Mouse (Mus musculus): Measurements from ENCODE around the gene Dennd1c. TPM values are rescaled to one million over a fixed set of nuclear protein-coding genes. Genes with fewer than 3 reads are reported as not detected.

Gene Dennd1c
- polyA plus RNA-seq, 1 experiment from 2014 or later: 0.49 TPM

GRCm38 (mm10) chr17:57047406-57047805 lies 30.9 kb downstream of the Dennd1c start:
- Histone ChIP-seq H3K4me1 (ENCODE audit: control insufficient read depth, insufficient read depth, low read length) (peaks cover 3% of the 10 kb centered on the region; the same call in 1 of the 2 replicates), H3K9ac (ENCODE audit: low read depth, low read length) (no peak overlapping the region), H3K36me3 (ENCODE audit: control insufficient read depth, insufficient read depth, low read length) (peaks cover 5% of the 10 kb centered on the region; the same call in 1 of the 2 replicates), H3K27ac (ENCODE audit: low read depth, low read length) (no peak overlapping the region), H3K27me3 (ENCODE audit: control insufficient read depth, insufficient read depth, low read length) (no peaks in the 10 kb centered on the region), H3K4me3 (ENCODE audit: low read depth, low read length) (no peak overlapping the region), H3K4me2 (no peak overlapping the region), H3K9me3 (replicated peaks; ENCODE audit: control insufficient read depth, low read length) (no peaks in the 10 kb centered on the region)
- WGBS (ENCODE audit: insufficient replicate concordance): 31% methylated on average over 5 of the region's 5 CpGs
- 0 out of 2 replicates have a peak, but pooled peaks have one; percentile 11 for ATAC-seq (replicated peaks; ENCODE audit: insufficient number of reproducible peaks, low FRiP score, low TSS enrichment)

GRCm38 (mm10) chr17:57041554-57041953 lies 36.8 kb downstream of the Dennd1c start, which contains the start of gene Slc25a41:
TSS of gene Slc25a41 (minus strand) at chr17:57041654.
- 65% methylated on average over 8 of the region's 8 CpGs for whole genome bisulfite sequencing (ENCODE audit: insufficient replicate concordance)
- no peak for ATAC-seq (replicated peaks; ENCODE audit: insufficient number of reproducible peaks, low FRiP score, low TSS enrichment)

DNA sequence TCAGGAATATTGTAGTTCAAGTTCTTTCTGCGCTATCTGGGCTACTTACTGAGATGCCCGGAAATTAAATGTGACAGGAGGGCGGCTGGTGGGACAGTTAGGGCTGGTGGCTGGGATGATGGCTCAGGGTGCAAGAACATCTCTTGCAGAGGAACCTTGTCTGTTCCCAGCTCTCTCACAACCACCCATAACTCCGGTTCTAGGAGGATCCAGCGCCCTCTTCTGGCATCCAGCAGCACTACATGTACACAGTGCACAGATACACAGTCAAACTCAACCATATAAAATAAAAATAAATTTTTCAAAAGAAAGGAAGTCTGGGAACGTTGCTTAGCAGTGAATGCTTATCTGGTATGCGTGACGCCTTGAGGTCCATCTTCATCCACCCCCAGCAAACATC lies 39.3 kb downstream of the Dennd1c start:
- H3K27me3 ChIP-seq (ENCODE audit: control insufficient read depth, insufficient read depth, low read length): peaks cover 11% of the 10 kb centered on the region
- ATAC-seq (replicated peaks; ENCODE audit: insufficient number of reproducible peaks, low FRiP score, low TSS enrichment): no peak
- H3K36me3 ChIP-seq (ENCODE audit: control insufficient read depth, insufficient read depth, low read length): no peaks in the 10 kb centered on the region
- peaks cover 3% of the 10 kb centered on the region; the same call in 1 of the 2 replicates for H3K4me1 ChIP-seq (ENCODE audit: control insufficient read depth, insufficient read depth, low read length)
- 35% methylated on average over 8 of the region's 8 CpGs for WGBS (ENCODE audit: insufficient replicate concordance)
- H3K4me2 ChIP-seq: no peak overlapping the region
- no peak overlapping the region for H3K4me3 ChIP-seq (ENCODE audit: low read depth, low read length)
- H3K9ac ChIP-seq (ENCODE audit: low read depth, low read length): no peak overlapping the region
- H3K27ac ChIP-seq (ENCODE audit: low read depth, low read length): no peak overlapping the region
- H3K9me3 ChIP-seq (replicated peaks; ENCODE audit: control insufficient read depth, low read length): no peaks in the 10 kb centered on the region

More at GRCm38 (mm10) chr17:57041554-57041953, 36.8 kb downstream of the Dennd1c start, which contains the start of gene Slc25a41:
- Histone ChIP-seq H3K36me3 (ENCODE audit: control insufficient read depth, insufficient read depth, low read length) (no peaks in the 10 kb centered on the region), H3K4me3 (ENCODE audit: low read depth, low read length) (no peak within 1 kb of the TSS), H3K4me2 (no peak within 1 kb of the TSS), H3K9me3 (replicated peaks; ENCODE audit: control insufficient read depth, low read length) (no peaks in the 10 kb centered on the region), H3K27ac (ENCODE audit: low read depth, low read length) (no peak within 1 kb of the TSS), H3K27me3 (ENCODE audit: control insufficient read depth, insufficient read depth, low read length) (peaks cover 11% of the 10 kb centered on the region), H3K4me1 (ENCODE audit: control insufficient read depth, insufficient read depth, low read length) (peaks cover 3% of the 10 kb centered on the region; the same call in 1 of the 2 replicates), H3K9ac (ENCODE audit: low read depth, low read length) (no peak within 1 kb of the TSS)

DNA sequence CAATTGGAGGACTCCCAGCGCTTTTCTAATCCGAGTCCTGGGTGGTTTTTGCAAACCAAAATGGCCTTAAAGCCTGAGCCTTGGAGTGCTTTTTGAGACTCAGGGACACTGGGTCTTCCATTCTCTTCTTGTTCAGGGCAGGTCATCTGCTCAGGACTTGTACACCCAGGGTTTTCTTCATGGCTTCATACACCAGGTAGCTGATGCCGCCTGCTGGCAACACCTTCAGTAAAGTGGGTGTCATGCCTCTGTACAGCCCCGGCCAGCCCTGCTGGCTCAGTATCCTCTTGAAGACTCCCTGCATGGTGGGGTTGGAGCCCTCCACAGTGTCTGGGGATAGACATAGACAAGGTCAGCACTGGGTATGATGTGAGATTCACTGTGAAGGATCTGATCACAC lies 45.5 kb downstream of the Dennd1c start:
- H3K36me3 ChIP-seq (ENCODE audit: control insufficient read depth, insufficient read depth, low read length): peaks cover 4% of the 10 kb centered on the region
- no peaks in the 10 kb centered on the region for H3K9me3 ChIP-seq (replicated peaks; ENCODE audit: control insufficient read depth, low read length)
- no peak for ATAC-seq (replicated peaks; ENCODE audit: insufficient number of reproducible peaks, low FRiP score, low TSS enrichment)
- WGBS (ENCODE audit: insufficient replicate concordance): 78% methylated on average over 4 of the region's 4 CpGs
- H3K4me2 ChIP-seq: peak overlapping the region; percentile 68
- no peak overlapping the region for H3K9ac ChIP-seq (ENCODE audit: low read depth, low read length)
- H3K4me1 ChIP-seq (ENCODE audit: control insufficient read depth, insufficient read depth, low read length): peaks cover 13% of the 10 kb centered on the region
- H3K27me3 ChIP-seq (ENCODE audit: control insufficient read depth, insufficient read depth, low read length): no peaks in the 10 kb centered on the region
- no peak overlapping the region for H3K27ac ChIP-seq (ENCODE audit: low read depth, low read length)
- H3K4me3 ChIP-seq (ENCODE audit: low read depth, low read length): no peak overlapping the region

GRCm38 (mm10) chr17:57031661-57032420 lies 46.5 kb downstream of the Dennd1c start:
- under 1% methylated on average over 37 of the region's 38 CpGs for WGBS (ENCODE audit: insufficient replicate concordance)
- Histone ChIP-seq H3K36me3 (ENCODE audit: control insufficient read depth, insufficient read depth, low read length) (peaks cover 10% of the 10 kb centered on the region), H3K4me2 (peak overlapping the region; percentile 68), H3K4me3 (ENCODE audit: low read depth, low read length) (peak overlapping the region; percentile 97), H3K27ac (ENCODE audit: low read depth, low read length) (peak overlapping the region; percentile 81), H3K9me3 (replicated peaks; ENCODE audit: control insufficient read depth, low read length) (no peaks in the 10 kb centered on the region), H3K27me3 (ENCODE audit: control insufficient read depth, insufficient read depth, low read length) (no peaks in the 10 kb centered on the region), H3K4me1 (ENCODE audit: control insufficient read depth, insufficient read depth, low read length) (peaks cover 13% of the 10 kb centered on the region), H3K9ac (ENCODE audit: low read depth, low read length) (peak overlapping the region; percentile 65)
- peak; percentile 98 for ATAC-seq (replicated peaks; ENCODE audit: insufficient number of reproducible peaks, low FRiP score, low TSS enrichment)

DNA sequence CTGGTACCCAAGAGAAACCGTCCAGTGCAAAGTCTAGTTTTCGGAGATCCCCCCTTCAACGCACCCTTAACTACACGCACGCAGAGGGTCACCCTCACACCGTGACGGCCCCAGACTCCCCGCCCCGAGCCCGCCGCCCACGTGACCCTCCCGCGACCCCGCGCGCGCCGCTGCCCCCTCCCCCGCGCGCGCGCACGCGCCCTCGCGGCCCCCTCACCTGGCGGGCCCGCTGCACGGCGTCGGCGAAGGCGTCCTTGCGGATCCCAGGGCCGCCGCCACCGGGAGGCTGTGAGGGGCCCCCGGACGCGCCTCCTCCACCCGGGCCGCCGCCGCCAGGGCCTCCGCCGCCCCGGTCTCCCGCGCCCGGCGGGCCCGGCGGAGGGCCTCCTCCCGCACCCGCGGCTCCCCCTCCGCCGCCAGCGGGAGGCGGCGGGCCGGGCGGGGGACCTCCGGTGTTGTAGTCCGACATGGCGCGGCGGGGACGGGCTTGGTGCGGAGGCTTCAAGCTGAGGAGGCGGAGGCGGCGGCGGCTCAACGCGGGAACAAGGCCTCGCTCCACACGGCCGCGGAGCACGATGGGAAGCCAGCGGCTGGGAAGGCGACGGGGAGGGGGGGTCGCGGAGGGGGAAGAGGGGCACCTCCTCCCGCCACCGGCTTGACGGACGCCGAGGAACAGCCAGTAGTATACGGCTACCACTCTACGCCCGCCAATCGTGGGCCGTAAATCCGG lies 47.2 kb downstream of the Dennd1c start, which contains the start of gene Khsrp:
Khsrp (minus strand) TSS at position 592 of the 730 bp plus-strand sequence.
- peaks cover 15% of the 10 kb centered on the region for H3K36me3 ChIP-seq (ENCODE audit: control insufficient read depth, insufficient read depth, low read length)
- ATAC-seq (replicated peaks; ENCODE audit: insufficient number of reproducible peaks, low FRiP score, low TSS enrichment): no peak
- peak within 1 kb of the TSS; percentile 96 for H3K27ac ChIP-seq (ENCODE audit: low read depth, low read length)
- peak within 1 kb of the TSS; percentile 98 for H3K4me2 ChIP-seq
- no peaks in the 10 kb centered on the region for H3K9me3 ChIP-seq (replicated peaks; ENCODE audit: control insufficient read depth, low read length)
- H3K27me3 ChIP-seq (ENCODE audit: control insufficient read depth, insufficient read depth, low read length): no peaks in the 10 kb centered on the region
- H3K9ac ChIP-seq (ENCODE audit: low read depth, low read length): peak within 1 kb of the TSS; percentile 98
- under 1% methylated on average over 51 of the region's 99 CpGs for WGBS (ENCODE audit: insufficient replicate concordance)
- H3K4me3 ChIP-seq (ENCODE audit: low read depth, low read length): peak within 1 kb of the TSS; percentile 97
- H3K4me1 ChIP-seq (ENCODE audit: control insufficient read depth, insufficient read depth, low read length): peaks cover 13% of the 10 kb centered on the region

DNA sequence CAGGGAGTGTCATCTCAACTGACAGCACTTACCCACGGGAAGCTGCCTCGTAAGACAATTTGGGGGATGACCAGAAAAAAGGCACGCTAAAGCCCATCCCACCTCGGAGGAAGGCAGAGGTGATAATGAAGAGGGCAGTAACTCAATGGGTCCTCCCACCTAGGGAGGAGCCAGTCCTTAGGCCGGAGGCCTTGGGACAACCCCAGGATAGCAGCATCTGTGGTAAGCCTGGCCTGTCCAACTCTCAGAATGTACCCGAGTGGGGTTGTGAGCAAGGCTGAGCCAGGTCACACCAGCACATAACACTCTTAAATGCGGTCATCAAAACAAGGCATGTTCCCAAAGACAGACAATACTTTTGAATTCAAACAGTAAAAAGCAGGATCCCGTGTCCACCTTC lies 48.6 kb downstream of the Dennd1c start:
- Histone ChIP-seq H3K4me2 (peak overlapping the region; percentile 98), H3K4me3 (ENCODE audit: low read depth, low read length) (peak overlapping the region; percentile 97), H3K27me3 (ENCODE audit: control insufficient read depth, insufficient read depth, low read length) (no peaks in the 10 kb centered on the region), H3K36me3 (ENCODE audit: control insufficient read depth, insufficient read depth, low read length) (peaks cover 23% of the 10 kb centered on the region), H3K9ac (ENCODE audit: low read depth, low read length) (peak overlapping the region; percentile 98), H3K9me3 (replicated peaks; ENCODE audit: control insufficient read depth, low read length) (no peaks in the 10 kb centered on the region), H3K27ac (ENCODE audit: low read depth, low read length) (0 out of 2 replicates have a peak overlapping the region, but pooled peaks have one; percentile 96), H3K4me1 (ENCODE audit: control insufficient read depth, insufficient read depth, low read length) (peaks cover 13% of the 10 kb centered on the region)
- WGBS (ENCODE audit: insufficient replicate concordance): 33% methylated on average over 8 of the region's 8 CpGs
- no peak for ATAC-seq (replicated peaks; ENCODE audit: insufficient number of reproducible peaks, low FRiP score, low TSS enrichment)

DNA sequence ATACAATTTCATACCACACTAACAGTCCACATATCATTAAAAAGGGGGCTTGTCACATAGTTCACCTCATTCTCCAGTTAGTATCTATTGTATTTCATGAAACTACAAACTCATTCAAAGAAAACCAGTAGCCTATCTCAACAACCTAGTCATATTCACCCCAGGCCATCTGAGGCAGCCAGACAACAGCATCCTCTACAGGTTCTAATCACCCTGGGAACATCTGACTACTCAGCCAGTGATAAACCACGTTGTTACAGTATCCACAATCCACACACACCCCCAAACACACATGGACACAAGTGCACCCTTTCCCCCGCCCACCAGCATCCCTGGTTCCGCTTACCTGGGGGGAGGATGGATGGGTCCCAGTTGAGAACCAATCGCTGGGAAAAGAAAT lies 50.8 kb downstream of the Dennd1c start:
- Histone ChIP-seq H3K27me3 (ENCODE audit: control insufficient read depth, insufficient read depth, low read length) (no peaks in the 10 kb centered on the region), H3K9me3 (replicated peaks; ENCODE audit: control insufficient read depth, low read length) (no peaks in the 10 kb centered on the region), H3K27ac (ENCODE audit: low read depth, low read length) (no peak overlapping the region), H3K36me3 (ENCODE audit: control insufficient read depth, insufficient read depth, low read length) (peaks cover 46% of the 10 kb centered on the region), H3K4me3 (ENCODE audit: low read depth, low read length) (no peak overlapping the region), H3K9ac (ENCODE audit: low read depth, low read length) (no peak overlapping the region), H3K4me1 (ENCODE audit: control insufficient read depth, insufficient read depth, low read length) (peaks cover 13% of the 10 kb centered on the region), H3K4me2 (no peak overlapping the region)
- no peak for ATAC-seq (replicated peaks; ENCODE audit: insufficient number of reproducible peaks, low FRiP score, low TSS enrichment)
- 82% methylated on average over 4 of the region's 4 CpGs for WGBS (ENCODE audit: insufficient replicate concordance)
